Mouse (Mus musculus) MEL (cell line): ENCODE measurements around the gene Tnfrsf21.

Source experiments
- CHD2 ChIP-seq: IDR thresholded peaks from 2 replicates; pipeline ENCODE4 v1.6.1; 2011; ENCODE audit warnings: low read length, improper control_type of control experiment
- CTCF ChIP-seq, 3 experiments: IDR thresholded peaks in 2 of 3; conservative IDR thresholded peaks in 1 of 3; 2 replicates each; pipeline ENCODE4 v1.5.1; 2011 to 2012; ENCODE audit warnings: low read length in 3 of 3, low read depth in 2 of 3, mild to moderate bottlenecking in 2 of 3, improper control_type of control experiment in 1 of 3, inconsistent platforms in 1 of 3, mixed read lengths in 1 of 3, moderate library complexity in 1 of 3; ENCODE audit not compliant: control insufficient read depth in 1 of 3, insufficient read depth in 1 of 3, poor library complexity in 1 of 3, severe bottlenecking in 1 of 3
- EP300 ChIP-seq, 2 experiments: IDR thresholded peaks; 2 replicates each; pipeline ENCODE4 v1.6.1; 2011; ENCODE audit warnings: improper control_type of control experiment in 2 of 2, low read length in 2 of 2, low read depth in 1 of 2, mild to moderate bottlenecking in 1 of 2
- SMC3 ChIP-seq: IDR thresholded peaks from 2 replicates; pipeline ENCODE4 v1.6.1; 2011; ENCODE audit warnings: low read depth, low read length, improper control_type of control experiment

DNA sequence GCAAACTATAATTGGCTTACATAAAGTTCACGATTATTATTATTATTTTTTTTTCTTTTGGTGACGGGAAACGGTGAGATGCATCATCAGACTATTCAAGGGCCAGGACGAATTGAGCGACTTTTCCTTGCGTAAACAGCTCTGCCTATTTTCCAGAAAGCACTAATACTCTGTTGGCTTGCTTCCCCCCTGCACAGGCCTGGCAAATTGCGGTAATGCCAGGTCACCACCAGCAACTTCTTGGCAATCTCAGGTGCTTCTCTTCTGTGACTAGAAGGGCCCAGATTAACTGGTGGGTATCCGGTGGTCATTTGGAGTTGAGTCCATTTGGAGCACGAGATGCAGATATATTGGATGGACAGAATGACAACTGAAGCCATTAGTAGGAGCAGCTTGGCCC, 5.7 kb downstream of the Tnfrsf21 start:
- TF ChIP-seq SMC3 (no peak), CTCF (IDR thresholded peaks at IDR 0.05 in 2 of 3, conservative IDR thresholded peaks at IDR 0.05 in 1 of 3; ENCODE audit: control insufficient read depth in 1 of 3, insufficient read depth in 1 of 3, low read depth in 2 of 3, low read length in 3 of 3, poor library complexity in 1 of 3, severe bottlenecking in 1 of 3) (no peak), EP300 (IDR thresholded peaks at IDR 0.05; ENCODE audit: low read depth in 1 of 2, low read length in 2 of 2) (no peak), CHD2 (no peak)
